Mouse (Mus musculus) stomach, postnatal 0 days (tissue): ENCODE results near the gene Slc32a1. TPM values are rescaled to one million over a fixed set of nuclear protein-coding genes. Genes with fewer than 3 reads are reported as not detected.

Source experiments
- ATAC-seq: fragments of 200-750 bp; cut with Nextera tagmentation; 2 replicates; pipeline ENCODE4 v1.8.0; 2017; ENCODE audit not compliant: low FRiP score, low TSS enrichment
- DNase-seq: peaks from one replicate; pipeline ENCODE4 v3.0.0-alpha.2; 2016; ENCODE audit warnings: low spot score
- H3K27ac ChIP-seq: fragments of 300-500 bp; sonication (generic); replicated peaks from 2 replicates; pipeline ENCODE4 v1.5.1; 2014; ENCODE audit warnings: mild to moderate bottlenecking, control low read depth
- H3K27me3 ChIP-seq: fragments of 300-500 bp; sonication (generic); 2 replicates; pipeline ENCODE4 v1.6.1; 2014; ENCODE audit warnings: low read length; ENCODE audit not compliant: control insufficient read depth, insufficient read depth
- H3K36me3 ChIP-seq: fragments of 300-500 bp; sonication (generic); 2 replicates; pipeline ENCODE4 v1.6.1; 2014; ENCODE audit warnings: low read length, mixed read lengths; ENCODE audit not compliant: control insufficient read depth, insufficient read depth
- H3K4me1 ChIP-seq: fragments of 300-500 bp; sonication (generic); replicated peaks from 2 replicates; pipeline ENCODE4 v1.6.1; 2014; ENCODE audit warnings: antibody characterized with exemption; ENCODE audit not compliant: control insufficient read depth, insufficient read depth
- H3K4me2 ChIP-seq: fragments of 300-500 bp; sonication (generic); replicated peaks from 2 replicates; pipeline ENCODE4 v1.6.1; 2014; ENCODE audit warnings: low read depth, mild to moderate bottlenecking, control low read depth, moderate library complexity
- H3K4me3 ChIP-seq: fragments of 300-500 bp; sonication (generic); 2 replicates; pipeline ENCODE4 v1.5.1; 2014; ENCODE audit warnings: low read depth, low read length, control low read depth
- H3K9ac ChIP-seq: fragments of 300-500 bp; sonication (generic); 2 replicates; pipeline ENCODE4 v1.6.1; 2014; ENCODE audit warnings: mild to moderate bottlenecking, low read length, control low read depth, mixed read lengths
- H3K9me3 ChIP-seq: fragments of 300-500 bp; sonication (generic); 2 replicates; pipeline ENCODE4 v1.6.1; 2016; ENCODE audit warnings: low read length; ENCODE audit not compliant: control insufficient read depth
- CTCF ChIP-seq: IDR thresholded peaks from 2 replicates; pipeline ENCODE4 v1.5.1; 2016; ENCODE audit warnings: antibody characterized with exemption, low read depth, mild to moderate bottlenecking, moderate library complexity
- EP300 ChIP-seq: optimal IDR thresholded peaks from 2 replicates; pipeline ENCODE3; 2016; ENCODE audit warnings: antibody characterized with exemption
- WGBS: fragments of 180-500 bp; shearing (Covaris S2); extraction: QIAGEN DNeasy Blood & Tissue Kit; methylation state at CpG from one replicate; pipeline ENCODE4 v1.1.7; 2014; 5-methylcytosine and 5-hydroxymethylcytosine counted together
- polyA plus RNA-seq: library from polyadenylated mRNA; unstranded; fragments of >200 nt; fragmentation: Nextera tagmentation; extraction: Ambion mirVana; gene quantifications from 2 replicates; pipeline ENCODE4 v1.2.1, GENCODE M21; 2015

Slc32a1 gene
- polyA plus RNA-seq, 1 experiment from 2014 or later = not detected

DNA sequence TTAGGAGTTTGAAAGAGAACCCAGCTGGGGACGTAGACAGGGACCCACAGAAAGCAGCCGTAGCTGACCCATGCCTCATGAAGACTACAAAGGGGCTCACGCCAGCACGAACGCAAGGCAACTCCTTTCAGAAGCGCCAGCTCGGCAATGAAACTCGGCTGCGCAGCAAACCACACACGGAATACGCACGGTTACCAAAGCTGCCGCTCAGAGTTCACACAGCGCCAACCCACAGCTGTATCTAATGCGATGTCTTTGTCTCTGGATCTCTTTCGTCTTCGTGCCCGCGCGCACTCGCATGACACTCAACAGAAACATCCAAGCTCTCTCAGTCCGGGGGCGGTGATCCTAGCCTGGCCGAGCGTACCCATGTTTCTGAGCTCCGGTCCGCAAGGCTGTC, 886 bp upstream of the Slc32a1 start:
- Histone ChIP-seq H3K9ac (no peak overlapping the region), H3K27ac (no peak overlapping the region), H3K27me3 (peaks cover 44% of the 10 kb centered on the region), H3K9me3 (no peaks in the 10 kb centered on the region), H3K4me2 (no peak overlapping the region), H3K36me3 (no peaks in the 10 kb centered on the region), H3K4me1 (no peaks in the 10 kb centered on the region), H3K4me3 (no peak overlapping the region)
- no peak for DNase-seq
- no peak for TF ChIP-seq CTCF
- TF ChIP-seq EP300 = no peak
- WGBS = under 1% methylated on average over 27 of the region's 27 CpGs
- ATAC-seq = no peak

GRCm38 (mm10) chr2:158611326-158611719, 756 bp downstream of the Slc32a1 start:
- Histone ChIP-seq H3K27ac (no peak overlapping the region), H3K4me3 (no peak overlapping the region), H3K9me3 (no peaks in the 10 kb centered on the region), H3K9ac (no peak overlapping the region), H3K4me2 (no peak overlapping the region), H3K27me3 (peaks cover 56% of the 10 kb centered on the region), H3K4me1 (no peaks in the 10 kb centered on the region), H3K36me3 (no peaks in the 10 kb centered on the region)
- ATAC-seq (no peak), DNase-seq (no peak)
- TF ChIP-seq CTCF = no peak
- TF ChIP-seq EP300 = no peak
- 2% methylated on average over 30 of the region's 30 CpGs for WGBS

- no peak for ATAC-seq
- H3K4me2 ChIP-seq = no peak overlapping the region
- DNase-seq = peak; percentile 39
- TF ChIP-seq CTCF (no peak), EP300 (no peak)
- no peak overlapping the region for H3K9ac ChIP-seq
- peaks cover 56% of the 10 kb centered on the region for H3K27me3 ChIP-seq
- no peaks in the 10 kb centered on the region for H3K4me1 ChIP-seq
- no peaks in the 10 kb centered on the region for H3K9me3 ChIP-seq
- no peak overlapping the region for H3K27ac ChIP-seq
- H3K36me3 ChIP-seq = no peaks in the 10 kb centered on the region
- H3K4me3 ChIP-seq = no peak overlapping the region
- WGBS = 4% methylated on average over 30 of the region's 30 CpGs
Measured at GRCm38 (mm10) chr2:158611726-158612670, 1.4 kb downstream of the Slc32a1 start.

DNA sequence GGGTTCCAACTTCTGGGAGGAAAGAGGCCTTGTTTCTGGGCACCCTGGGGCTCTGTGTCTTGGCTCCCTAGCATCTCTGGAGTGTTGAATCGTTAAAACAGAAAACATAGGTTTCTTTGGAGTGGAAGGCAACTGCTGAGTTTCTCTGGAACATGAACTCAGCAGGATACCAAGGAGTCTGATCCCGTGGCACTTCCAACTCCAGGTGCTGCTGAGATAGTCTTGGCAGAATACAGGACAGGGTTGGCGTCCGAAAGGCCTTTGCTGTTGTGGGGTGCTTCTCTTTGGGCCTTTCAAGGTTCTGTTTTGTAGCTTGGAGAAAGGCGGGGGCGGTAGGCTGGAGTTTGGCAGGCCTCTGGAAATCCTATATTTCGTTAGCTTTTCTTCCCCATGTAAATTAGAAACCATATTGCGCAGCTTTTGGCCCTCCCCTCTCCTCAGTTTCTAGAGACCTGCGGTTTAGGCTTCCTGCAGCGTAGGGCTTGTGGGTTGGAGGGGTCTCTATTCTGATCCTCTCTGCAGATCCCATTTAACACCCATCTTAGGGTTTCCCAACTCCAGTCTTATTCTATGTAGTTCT, 2.2 kb downstream of the Slc32a1 start:
- Histone ChIP-seq H3K9me3 (no peaks in the 10 kb centered on the region), H3K27me3 (peaks cover 56% of the 10 kb centered on the region), H3K4me3 (no peak overlapping the region), H3K36me3 (no peaks in the 10 kb centered on the region), H3K4me1 (no peaks in the 10 kb centered on the region), H3K9ac (no peak overlapping the region), H3K4me2 (no peak overlapping the region), H3K27ac (no peak overlapping the region)
- DNase-seq = peak; percentile 40
- no peak for ATAC-seq
- 12% methylated on average over 10 of the region's 10 CpGs for WGBS
- TF ChIP-seq CTCF (no peak), EP300 (no peak)

DNA sequence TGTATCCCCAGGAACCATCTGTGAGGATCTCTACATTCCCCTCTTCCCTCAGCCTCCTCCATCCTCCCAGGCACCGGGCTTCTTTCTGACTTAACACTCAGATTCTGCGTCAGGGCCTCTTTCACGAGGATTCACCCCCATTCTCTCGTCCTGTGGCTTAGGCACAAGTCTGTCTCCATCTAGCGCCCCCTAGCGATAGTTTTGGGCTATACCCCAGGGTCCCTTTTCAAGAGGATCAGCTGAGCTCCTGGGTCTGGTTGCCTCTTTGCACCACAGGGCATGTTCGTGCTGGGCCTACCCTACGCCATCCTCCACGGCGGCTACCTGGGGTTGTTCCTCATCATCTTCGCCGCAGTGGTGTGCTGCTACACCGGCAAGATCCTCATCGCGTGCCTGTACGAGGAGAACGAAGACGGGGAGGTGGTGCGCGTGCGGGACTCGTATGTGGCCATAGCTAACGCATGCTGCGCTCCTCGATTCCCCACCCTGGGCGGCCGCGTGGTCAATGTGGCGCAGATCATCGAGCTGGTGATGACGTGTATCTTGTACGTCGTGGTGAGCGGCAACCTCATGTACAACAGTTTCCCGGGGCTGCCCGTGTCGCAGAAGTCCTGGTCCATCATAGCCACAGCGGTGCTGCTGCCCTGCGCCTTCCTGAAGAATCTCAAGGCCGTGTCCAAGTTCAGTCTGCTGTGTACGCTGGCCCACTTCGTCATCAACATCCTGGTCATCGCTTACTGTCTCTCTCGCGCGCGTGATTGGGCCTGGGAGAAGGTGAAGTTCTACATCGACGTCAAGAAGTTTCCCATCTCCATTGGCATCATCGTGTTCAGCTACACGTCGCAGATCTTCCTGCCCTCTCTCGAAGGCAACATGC, 3.2 kb downstream of the Slc32a1 start:
- Histone ChIP-seq H3K36me3 (no peaks in the 10 kb centered on the region), H3K4me1 (no peaks in the 10 kb centered on the region), H3K27me3 (peaks cover 58% of the 10 kb centered on the region), H3K9ac (no peak overlapping the region), H3K9me3 (no peaks in the 10 kb centered on the region), H3K4me3 (no peak overlapping the region), H3K27ac (no peak overlapping the region), H3K4me2 (no peak overlapping the region)
- ATAC-seq = no peak
- peak; percentile 37 for DNase-seq
- TF ChIP-seq EP300 = no peak
- TF ChIP-seq CTCF = peak; percentile 64
- WGBS = 3% methylated on average over 53 of the region's 53 CpGs
